Mouse (Mus musculus) layer of hippocampus, adult 8-10 months (tissue): ENCODE measurements around the gene Rab3gap2. TPM values are rescaled to one million over a fixed set of nuclear protein-coding genes. Genes with fewer than 3 reads are reported as not detected.
"Not testable (repeated sequence)": the region's sequence is repeated elsewhere in the genome, so short reads cannot be mapped to it uniquely, and the experiment has no call there.

ENCODE experiments used
- DNase-seq, 2 experiments: peaks; one replicate each; pipeline ENCODE4 v3.0.0; 2022; ENCODE audit warnings: low spot score in 2 of 2
- total RNA-seq, 4 experiments: library from RNA; stranded (reverse); gene quantifications; 2 replicates each; pipeline ENCODE4 v1.2.4; 2022

Rab3gap2 gene
- total RNA-seq, 4 experiments from 2014 or later = 66.8 to 72.4 (median 70.3) TPM

DNA sequence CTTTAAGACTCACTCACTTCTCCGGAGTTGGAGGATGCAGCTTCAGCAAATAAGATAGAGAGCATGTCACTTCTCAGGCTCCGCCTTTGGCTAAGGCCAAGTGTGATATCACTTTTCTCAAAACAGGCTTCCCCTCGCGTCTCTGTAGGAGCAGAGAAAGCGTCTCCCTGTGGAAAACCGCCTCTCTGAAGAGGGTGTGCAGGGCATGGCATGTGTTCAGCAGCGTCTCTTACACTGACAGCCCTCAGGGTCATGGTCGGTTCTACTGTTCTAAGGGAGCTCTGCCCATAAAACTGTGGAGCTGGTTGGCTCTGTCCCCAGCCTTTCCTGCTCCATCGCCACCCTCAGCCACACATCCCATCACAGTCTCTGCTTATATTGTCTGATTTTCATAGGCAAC, 75.4 kb downstream of the Rab3gap2 start:
- DNase-seq = no peak

DNA sequence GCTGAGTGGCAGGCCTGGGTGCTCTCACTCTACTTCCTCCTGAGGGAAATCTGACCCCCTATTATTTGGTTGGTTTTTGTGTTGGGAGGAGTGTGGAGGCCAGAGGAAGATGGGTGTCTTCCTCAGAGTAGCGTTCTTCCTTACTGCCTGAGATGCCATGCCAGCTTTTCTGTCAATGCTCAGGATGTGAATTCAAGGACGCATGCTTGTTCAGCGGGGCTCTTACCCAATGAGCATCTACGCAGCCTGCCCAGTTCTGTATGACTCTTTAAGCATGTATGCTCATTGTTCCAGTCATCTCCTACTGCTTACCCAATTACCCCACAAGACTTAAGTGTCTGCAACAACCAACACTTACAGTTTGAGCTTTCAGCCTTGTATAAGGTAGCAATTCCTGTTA, 76.7 kb downstream of the Rab3gap2 start:
- DNase-seq = no peak

DNA sequence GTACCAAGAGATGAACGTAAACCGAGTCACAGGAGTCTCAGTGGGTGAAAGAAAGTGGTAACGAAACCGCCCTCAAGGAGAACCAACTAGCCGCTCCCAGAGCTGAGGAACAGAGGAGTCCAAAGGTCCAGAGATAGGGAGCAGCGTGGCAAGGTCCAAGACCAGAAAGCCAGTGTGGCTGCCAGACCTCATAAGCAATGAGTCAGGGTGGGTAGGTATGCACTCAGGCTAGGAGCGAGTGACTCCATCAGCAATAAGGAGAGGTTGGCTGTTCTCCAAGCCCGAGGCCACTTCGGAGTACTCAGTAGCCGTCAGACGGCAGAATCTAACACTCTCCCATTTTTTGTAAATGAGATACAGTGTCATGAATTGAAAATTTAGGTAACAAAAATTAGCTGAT, 78.9 kb downstream of the Rab3gap2 start:
- DNase-seq = no peak

DNA sequence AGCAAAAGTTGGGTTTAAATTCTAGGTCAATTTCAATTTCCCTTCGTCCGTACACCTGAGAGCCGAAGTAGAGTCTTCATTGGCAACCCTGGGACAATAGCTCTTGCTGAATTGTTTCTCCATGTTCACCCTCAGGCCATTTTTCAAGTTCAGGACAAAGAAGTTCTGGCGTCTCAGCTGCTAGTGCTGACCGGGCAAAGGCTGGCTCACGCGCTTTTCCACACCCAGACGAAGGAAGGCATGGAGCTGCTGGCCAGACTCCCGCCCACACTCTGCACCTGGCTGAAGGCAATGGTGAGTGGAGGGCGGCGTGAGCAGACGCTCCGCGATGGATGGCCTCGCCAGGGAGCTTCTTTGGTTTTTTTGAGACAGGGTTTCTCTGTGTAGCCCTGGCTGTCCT, 79.3 kb downstream of the Rab3gap2 start:
- no peak for DNase-seq

DNA sequence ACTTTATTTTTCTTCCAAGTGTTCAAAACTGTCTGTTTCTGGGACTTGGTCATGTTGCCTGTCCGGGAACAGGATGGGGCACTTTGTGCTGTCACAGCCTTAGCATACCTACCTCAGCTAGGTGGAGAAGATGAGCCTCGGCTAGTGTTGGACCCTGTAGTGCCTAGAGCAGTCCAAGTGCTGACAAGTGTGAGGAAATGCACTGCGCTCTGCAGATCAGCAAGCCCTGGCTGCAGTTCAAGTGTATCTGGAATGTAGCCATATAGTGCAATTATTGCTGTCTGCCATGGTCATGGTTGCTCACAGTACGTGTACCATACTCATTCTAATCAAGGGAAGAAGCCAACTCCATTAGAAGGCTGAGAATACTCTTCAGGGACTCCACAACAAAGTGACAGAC, 80.8 kb downstream of the Rab3gap2 start:
- DNase-seq = peak in 1 of 2 experiments; percentile 42

DNA sequence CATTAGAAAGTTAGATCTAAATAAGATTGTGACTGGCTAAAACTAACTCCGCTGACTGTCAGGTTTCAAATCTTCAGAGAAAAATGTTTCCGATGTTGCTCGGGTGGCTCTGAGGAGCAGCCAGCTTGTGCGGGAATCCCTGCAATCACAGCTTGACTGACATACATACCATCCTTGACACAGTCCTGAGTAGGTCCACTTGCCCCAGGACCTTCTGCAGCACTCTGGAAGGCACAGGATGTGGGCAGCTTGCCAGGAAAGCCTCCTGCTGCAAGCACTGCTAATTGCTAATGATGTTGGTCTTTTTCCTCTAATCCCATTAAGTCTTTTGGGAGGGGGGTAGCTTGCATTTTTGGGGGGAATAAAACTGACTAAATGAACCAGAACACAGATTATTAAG, 81.3 kb downstream of the Rab3gap2 start:
- DNase-seq = no peak

DNA sequence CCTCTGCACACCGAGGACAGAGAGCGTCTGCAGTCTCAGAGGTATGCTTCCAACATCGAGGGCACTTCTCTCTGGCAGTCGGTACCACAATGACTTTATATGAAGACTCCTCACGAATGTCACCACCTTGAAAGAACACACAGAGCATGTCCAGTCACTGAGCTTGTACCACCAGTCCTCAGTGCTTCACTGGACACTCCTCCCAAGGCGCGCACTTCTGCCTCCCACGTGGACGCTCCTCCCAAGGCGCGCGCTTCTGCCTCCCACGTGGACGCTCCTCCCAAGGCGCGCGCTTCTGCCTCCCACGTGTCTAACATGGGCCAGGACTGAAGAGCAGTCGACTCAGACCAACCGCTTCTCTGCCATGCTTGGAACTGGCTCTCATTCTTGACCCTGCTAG, 83.1 kb downstream of the Rab3gap2 start:
- no peak for DNase-seq

DNA sequence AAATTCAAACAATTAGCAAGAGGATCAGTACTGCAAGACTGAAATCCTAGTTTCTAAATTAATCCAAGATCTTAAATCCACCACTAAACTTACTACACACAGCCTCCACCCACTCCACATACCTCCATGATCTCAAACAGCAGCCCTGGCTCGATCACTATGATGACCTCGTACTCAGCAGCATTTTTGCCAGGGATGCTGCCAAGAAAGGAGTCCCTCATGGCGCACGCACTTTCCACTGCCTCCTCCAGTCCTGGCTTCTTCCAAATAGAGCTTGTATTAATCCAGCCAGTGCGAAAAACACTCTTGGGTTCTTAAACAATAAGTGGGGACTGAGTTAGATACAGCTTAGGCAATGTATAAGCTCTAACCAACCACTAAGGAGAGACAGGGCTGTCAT, 85.3 kb downstream of the Rab3gap2 start:
- no peak for DNase-seq

DNA sequence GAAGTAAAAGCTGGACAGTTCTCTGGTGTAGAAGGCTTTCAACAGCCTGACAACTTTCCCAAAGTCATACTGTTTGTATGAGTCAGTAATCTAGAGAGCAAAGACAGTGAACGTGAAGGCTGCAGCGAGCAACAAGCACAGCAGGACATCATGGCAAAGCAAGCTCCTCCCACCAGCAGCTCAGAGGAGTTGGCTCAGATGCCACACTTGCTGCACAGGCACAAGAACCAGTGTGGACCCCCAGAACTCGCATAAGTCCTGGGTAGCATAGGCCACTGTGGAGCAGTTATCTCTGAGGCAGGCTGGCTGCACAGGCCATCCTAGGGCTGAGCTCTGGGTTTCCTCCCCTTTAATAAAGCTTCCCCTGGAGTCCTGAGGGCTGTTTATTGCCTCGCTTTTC, 87.4 kb downstream of the Rab3gap2 start:
- no peak for DNase-seq

DNA sequence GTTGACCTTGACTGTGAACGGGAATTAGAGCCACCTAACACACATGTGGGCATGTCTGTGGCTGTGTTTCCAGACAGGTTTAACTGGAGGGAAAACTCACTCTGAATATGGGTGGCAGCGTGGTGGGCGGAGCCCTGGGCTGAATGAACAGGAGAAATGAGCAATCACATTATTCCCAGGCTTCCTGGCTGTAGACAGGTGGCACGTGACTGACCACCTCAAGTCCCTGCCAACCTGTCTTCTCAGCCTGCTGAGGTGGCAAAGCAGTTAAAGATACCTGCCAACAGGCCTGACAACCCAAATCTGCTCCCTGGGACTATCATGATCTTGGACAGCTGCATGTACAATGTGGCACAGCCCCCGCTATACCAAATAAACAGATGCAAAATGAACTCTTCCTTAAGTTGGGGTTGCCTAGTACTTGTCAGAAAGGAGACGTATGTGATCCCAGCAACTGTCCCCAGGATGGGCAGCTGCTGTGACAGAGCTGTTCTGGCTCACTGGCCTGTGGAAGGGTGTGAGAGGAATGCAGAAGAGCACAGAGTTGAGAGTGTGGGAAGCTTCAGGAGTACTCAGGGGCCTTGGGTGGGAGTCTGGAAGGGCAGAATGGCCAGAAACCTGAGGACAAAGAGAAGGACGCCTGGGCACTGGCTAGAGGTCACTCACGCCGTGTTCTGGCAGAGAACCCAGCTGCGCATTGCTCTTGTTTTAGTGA, 88.9 kb downstream of the Rab3gap2 start:
- no peak for DNase-seq

DNA sequence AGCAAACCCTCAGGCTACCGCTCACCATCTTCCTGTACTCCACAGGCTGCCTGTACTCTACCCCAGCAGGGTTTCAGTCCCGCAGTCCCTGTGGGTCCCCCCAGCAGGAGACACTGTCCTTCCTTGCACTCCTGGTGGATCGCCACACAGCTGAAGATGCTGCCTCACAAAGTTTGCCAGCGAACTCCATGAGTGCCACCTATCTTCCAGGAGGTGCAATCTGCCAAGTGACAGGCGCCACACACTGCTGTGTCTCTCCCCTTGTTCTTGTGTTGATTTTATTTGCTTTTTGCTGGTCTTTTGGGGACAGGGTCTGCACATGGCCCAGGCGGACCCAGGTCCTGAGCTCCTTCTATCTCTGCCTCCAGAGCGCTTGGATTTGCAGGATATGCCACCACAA, 92.9 kb downstream of the Rab3gap2 start:
- no peak for DNase-seq

DNA sequence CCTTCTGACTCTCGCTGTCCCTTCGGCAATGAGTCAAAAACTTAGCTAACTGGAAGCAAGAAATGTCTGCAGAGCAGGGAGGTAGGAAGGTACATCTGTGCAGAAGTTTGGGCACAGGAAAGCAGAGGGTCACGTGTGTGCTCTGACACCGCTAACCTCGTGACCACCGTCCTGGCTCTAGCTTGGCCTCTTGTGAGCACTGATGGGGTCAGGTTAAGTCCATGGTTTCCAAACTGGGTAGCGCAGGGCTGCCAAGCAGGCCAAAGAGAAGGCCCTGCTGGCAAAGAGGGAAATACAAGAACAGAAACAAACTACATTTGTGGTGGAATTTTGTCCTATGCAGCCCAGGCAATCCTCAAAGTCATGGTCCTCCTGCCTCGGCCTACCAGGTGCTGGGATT, 94.6 kb downstream of the Rab3gap2 start:
- no peak for DNase-seq

DNA sequence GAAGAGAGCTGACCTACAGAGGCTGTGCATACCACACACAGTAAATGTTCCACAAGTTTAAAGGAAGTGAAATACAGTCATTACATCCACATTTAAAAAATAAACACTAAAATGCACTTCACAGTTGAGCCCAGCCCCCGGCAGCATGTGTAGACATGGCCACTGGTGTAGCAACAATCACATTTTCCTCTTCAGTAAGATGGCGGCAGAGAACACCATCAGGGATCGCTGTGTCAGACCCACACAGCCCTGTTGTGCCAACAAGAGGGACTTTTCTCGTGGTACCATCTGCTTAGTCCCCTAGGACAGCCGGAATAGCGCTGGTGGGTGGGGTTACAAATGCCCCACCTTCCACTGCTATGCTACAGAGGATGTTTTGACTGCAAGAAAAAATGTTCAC, 98.9 kb downstream of the Rab3gap2 start:
- no peak for DNase-seq

DNA sequence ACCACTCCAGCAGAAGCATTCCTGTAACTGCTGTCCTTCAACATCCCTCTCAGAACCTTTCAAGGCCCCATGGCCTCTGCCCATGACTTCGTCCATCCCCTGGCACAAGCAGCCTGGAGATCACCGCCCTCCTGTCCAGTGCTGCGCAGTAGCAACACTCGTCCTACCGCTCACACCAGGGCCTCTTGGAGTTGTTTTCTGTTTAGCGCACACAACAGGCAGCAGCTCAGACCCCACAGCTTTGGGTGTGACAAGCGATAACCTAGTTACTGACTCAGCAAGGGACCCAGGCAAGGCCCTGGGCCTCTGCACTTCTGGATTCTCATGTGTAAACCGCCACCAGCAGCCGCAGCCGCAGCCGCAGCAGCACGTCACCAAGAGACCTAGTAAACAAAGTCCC, 102.9 kb downstream of the Rab3gap2 start:
- no peak for DNase-seq

DNA sequence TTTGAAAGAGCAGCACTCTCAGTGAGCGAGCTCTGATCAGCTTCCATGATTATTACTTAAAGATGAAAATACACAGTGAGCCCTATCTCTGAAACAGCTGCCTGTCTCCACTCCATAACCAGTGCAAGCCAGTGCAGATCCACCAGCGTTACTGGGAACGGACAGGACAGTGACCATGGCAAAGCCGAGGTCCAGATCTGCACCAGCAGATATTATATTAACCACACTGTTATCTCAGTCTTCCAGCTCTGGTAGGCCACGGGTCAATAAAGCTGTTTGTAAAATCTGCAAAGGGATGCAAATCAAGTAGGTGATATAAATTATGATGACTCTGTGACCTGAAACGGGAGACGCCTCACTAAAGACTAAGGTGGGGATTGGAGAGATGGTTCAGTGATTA, 103.7 kb downstream of the Rab3gap2 start:
- DNase-seq = no peak

DNA sequence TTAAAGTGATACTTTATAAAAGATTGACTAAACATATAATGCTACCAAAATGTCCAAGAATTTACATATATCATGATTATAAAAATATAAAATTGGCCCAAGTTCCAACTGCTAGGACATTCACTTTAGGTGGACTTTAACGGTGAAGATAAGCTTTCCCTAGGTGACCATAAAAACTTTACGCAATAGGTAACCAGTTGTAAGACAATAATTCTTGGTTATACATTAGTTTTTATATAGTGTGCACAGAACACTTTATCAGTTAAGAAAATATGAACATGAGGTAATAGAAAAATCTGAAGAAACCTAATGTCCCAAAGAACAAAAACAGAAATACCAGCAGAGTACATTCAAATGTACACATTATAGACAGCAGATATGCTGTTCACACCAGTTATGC, 104.4 kb downstream of the Rab3gap2 start:
- no peak for DNase-seq

DNA sequence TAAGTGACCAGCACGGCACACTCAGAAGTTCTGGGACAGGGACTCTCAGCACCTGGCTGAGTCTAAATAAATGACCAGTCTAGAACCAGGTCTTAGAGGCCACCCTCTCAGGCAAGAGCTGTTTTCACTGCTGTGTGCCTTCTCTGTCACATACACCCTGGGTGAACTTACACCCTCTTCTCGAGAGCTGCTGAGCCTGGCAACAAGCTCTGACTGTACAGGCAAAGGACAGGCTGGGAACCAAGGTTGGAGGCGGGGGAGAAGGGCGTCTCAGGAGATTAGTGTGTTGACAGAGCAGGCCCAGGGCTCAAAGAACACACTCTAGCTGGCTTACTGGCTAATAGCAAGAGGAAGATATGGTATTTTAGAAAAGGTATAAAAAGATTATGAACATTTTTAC, 105.0 kb downstream of the Rab3gap2 start:
- no peak for DNase-seq

DNA sequence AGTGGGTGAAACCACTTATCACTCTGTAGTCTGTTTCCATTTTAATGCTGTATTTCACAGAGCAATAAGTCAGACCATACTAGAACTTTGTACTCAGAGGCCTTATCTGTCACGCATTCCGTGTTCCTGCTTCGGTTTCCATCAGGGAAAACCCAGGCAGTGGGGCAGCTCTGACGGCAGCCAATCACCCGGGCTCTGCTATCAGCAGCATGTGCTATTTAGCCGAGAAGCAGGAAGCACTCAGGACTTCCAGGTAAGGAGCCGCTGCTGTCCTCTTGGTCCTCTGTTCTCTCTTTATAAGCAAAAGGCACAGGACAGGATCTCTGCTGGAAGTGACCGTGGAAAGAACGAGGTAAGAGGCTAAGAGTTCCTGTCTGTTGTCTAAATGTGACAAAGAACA, 108.0 kb downstream of the Rab3gap2 start:
- no peak for DNase-seq

DNA sequence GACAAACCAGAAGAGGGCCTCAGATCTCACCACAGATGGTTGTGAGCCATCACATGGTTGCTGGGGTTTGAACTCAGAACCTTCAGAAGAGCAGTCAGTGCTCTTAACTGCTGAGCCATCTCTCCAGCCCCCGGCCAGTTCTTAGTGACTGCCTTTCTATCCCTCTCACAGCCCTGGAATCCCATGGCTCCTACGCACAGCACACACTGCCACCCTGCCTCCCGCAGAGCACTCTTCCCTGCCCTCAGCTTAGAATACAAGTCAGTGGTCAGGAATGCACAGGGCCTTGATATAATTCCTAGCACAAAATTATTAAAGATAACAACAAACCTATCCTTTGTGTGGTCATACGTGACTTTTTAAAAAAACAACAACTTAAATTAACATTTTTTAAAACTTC, 110.6 kb downstream of the Rab3gap2 start:
- DNase-seq = no peak

DNA sequence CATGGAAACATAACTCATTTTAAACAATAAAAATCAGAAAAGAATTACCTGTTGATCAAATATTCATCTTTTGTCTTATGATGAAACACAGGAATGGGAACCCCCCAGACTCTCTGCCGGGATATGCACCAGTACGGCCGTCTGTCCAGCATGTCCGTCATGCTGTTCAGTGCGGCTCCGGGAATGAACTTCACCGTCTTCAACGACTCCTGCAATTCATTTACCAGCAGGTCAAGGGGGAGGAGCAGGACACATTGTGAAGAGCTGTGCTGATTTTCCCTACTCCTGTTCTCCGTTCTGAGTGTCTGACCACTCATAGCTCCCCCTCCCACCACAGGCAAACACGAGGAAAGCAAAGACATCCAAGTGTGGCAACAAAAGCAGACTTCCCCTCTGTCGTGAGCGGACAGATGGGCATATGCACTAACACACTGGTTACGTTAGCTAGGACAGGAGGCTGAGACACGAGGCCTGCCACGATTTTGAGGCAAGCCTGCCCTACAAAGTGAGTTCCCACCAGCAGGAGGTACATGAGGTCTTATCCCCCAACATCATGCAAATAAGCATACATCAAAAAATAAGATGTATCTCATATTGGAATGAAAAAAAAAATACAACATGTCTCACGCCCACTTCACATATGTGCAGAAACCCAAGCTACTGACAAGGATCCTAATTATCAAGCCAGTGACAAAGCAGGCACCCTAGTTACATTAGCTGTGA, 112.1 kb downstream of the Rab3gap2 start:
- DNase-seq = peak; percentile 43 to 44

DNA sequence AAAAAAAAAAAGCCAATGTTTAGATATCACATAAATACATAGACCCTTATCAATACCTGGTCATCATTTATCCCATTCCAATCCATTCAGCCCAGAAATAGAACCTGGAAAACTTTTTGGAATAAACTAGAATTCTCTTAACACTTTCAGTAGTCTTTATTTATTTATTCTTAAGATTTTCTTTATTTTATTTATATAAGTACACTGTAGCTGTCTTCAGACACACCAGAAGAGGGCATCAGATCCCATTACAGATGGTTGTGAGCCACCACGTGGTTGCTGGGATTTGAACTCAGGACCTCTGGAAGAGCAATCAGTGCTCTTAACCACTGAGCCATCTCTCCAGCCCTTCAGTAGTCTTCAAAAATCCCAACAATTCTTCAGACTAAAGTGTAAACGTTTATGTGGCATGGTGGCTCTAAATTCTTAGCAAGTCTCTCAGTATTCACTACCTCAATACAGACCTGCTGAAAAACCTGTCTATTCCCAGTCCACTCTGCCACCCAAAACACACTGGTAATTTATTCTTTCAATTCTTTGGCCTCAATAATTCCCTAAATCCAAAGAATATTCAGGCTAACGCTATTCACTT, 123.9 kb downstream of the Rab3gap2 start:
- DNase-seq = not testable (repeated sequence)

DNA sequence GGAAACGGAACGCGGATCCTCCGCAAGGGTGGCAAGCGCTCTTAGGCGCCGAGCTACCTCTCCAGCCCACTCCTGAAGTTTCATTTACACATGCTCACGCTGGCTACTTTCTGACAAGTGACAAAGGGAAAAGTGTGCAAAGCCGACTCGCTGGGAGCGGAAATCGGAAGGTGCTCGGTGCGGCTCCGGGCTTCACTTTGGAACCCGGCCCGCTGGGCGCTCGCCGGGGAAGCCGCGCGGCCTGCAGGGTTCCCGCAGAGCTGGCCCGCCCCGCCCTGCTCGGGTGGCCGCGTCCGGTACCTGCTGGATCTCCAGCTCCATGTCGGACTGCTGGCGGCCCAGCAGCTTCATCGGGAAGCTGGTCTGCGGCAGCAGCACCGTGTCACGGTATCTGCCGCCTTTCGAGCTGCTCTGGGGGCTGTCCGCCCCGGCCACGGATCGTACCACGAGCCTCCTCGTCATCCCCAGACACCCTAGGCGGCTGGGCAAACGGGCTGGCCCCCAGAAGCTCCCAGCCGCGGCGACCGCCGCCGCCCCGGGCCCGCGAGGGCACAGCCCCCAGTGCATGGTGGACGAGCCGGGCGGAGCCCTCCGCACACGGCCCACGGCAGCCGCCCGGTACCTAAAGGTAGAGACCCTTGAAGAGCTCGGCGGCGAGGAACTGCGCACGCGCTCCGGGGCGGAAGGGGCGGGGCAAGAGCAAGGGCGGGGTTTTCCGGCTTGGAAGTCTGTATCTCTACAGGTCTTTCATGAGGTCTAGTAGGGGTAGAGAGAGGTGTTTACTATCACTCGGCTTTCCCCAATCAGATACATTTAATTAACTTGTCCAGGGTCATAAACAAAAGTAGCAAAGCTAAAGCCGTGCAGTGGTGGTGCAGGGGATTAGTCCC, 125.0 kb downstream of the Rab3gap2 start, which contains the start of gene Iars2:
Gene Iars2 (minus strand): TSS at position 676 of the 890 bp plus-strand sequence.
- DNase-seq = peak; percentile 83 to 86
